Mouse (Mus musculus) spleen, adult 2 months (tissue): Measurements from ENCODE around the gene Fndc7. TPM values are rescaled to one million over a fixed set of nuclear protein-coding genes. Genes with fewer than 3 reads are reported as not detected.
A peak's percentile ranks its signal among the peaks of the same experiment; 100 is the strongest.

ENCODE experiments used
- DNase-seq, 2 experiments: peaks; one replicate each; pipeline versions ENCODE4 v3.0.0 to v3.0.0-alpha.2; 2012 to 2021; ENCODE audit warnings: low spot score in 2 of 2, low read depth in 1 of 2
- H3K27ac ChIP-seq: fragments of 200-500 bp; 2 replicates; pipeline ENCODE4 v1.5.1; 2012; ENCODE audit warnings: low read length, inconsistent platforms; ENCODE audit not compliant: insufficient read depth
- H3K27me3 ChIP-seq: fragments of 200-500 bp; 2 replicates; pipeline ENCODE4 v1.6.1; 2012; ENCODE audit warnings: mild to moderate bottlenecking, moderate library complexity, low read length, inconsistent platforms; ENCODE audit not compliant: control insufficient read depth, insufficient read depth
- H3K36me3 ChIP-seq: fragments of 200-500 bp; 2 replicates; pipeline ENCODE4 v1.6.1; 2012; ENCODE audit warnings: mild to moderate bottlenecking, low read length, inconsistent platforms; ENCODE audit not compliant: control insufficient read depth, insufficient read depth
- H3K4me1 ChIP-seq: fragments of 200-500 bp; 2 replicates; pipeline ENCODE4 v1.6.1; 2011; ENCODE audit warnings: inconsistent platforms; ENCODE audit not compliant: control insufficient read depth, insufficient read depth, insufficient read length
- H3K4me3 ChIP-seq: fragments of 200-500 bp; 2 replicates; pipeline ENCODE4 v1.5.1; 2011; ENCODE audit warnings: mild to moderate bottlenecking, inconsistent platforms; ENCODE audit not compliant: insufficient read depth, insufficient read length; ENCODE audit errors: extremely low read depth
- CTCF ChIP-seq: fragments of 200-500 bp; IDR thresholded peaks from 2 replicates; pipeline ENCODE4 v1.5.1; 2011; ENCODE audit warnings: mild to moderate bottlenecking, inconsistent platforms; ENCODE audit not compliant: insufficient read depth, insufficient read length, insufficient replicate concordance; ENCODE audit errors: extremely low read depth
- POLR2A ChIP-seq: fragments of 200-500 bp; IDR thresholded peaks from 2 replicates; pipeline ENCODE4 v1.6.1; 2011; ENCODE audit warnings: low read depth, low read length, inconsistent platforms
- WGBS: fragments of 180-500 bp; shearing (Covaris S2); methylation state at CpG from one replicate; pipeline ENCODE4 v1.1.7; 2018; 5-methylcytosine and 5-hydroxymethylcytosine counted together
- polyA plus RNA-seq: library from polyadenylated mRNA; depleted of rRNA; stranded (reverse); fragments of >200 nt; gene quantifications from 2 replicates; pipeline ENCODE4 v1.2.3, GENCODE M21; 2012

Gene Fndc7
- polyA plus RNA-seq, 1 experiment: 2.0 TPM

DNA sequence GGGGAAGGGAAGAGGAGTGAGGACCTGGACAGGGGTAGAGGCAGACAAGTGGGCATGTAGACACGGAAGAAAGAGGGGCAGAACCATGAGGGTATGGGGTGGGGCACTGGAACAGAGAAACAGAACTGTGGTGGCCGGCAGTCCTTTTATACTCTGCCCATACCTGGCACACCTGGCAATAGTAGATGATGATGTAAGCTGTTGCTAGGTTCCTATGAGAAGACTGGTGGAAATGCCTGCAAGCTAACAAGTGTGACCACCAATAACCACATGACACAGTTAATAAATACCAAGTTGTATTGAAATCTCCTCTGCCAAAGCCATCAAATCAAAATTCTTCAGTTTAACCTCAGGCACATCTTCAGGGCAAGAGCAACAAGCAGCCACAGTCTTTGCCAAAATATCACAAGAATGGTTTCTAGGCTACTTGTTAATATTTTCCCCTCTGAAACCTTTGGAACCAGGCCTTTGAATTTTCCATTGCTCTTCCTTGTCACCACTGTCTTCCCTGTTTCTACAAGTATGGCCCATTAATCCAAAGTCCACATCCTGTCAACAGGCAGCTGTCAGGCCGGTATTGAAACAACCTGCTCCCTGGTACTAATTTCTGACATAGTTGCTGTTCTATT is 30.7 kb upstream of the Fndc7 start:
- TF ChIP-seq POLR2A (no peak), CTCF (no peak)
- Histone ChIP-seq H3K36me3 (no peaks in the 10 kb centered on the region), H3K4me1 (no peaks in the 10 kb centered on the region), H3K27ac (no peak overlapping the region), H3K27me3 (no peaks in the 10 kb centered on the region), H3K4me3 (no peak overlapping the region)
- no peak for DNase-seq
- WGBS: 95% methylated on average over 3 of the region's 3 CpGs

DNA sequence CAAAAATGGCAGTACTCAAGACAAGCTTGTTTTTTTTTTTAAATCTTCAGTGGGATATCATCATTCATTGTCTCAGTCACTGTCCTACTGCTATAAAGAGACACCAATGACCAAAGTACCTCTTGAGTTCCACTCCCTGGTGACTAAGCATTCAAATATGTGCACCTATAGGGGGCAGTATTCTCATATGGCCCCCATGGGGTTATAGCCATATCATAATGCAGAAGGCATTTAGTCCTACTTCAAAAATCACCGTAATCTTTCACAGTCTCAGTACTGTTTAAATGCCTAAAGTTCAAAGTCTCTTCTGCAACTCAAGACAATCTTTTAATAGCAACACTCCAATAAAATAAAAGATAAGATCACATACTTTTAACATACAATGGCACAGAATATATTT is 29.0 kb upstream of the Fndc7 start:
- TF ChIP-seq POLR2A (no peak), CTCF (no peak)
- H3K4me3 ChIP-seq: no peak overlapping the region
- no peaks in the 10 kb centered on the region for H3K4me1 ChIP-seq
- H3K27me3 ChIP-seq: no peaks in the 10 kb centered on the region
- WGBS: 92% methylated on average over 1 of the region's 1 CpGs
- H3K27ac ChIP-seq: no peak overlapping the region
- no peak for DNase-seq
- no peaks in the 10 kb centered on the region for H3K36me3 ChIP-seq

DNA sequence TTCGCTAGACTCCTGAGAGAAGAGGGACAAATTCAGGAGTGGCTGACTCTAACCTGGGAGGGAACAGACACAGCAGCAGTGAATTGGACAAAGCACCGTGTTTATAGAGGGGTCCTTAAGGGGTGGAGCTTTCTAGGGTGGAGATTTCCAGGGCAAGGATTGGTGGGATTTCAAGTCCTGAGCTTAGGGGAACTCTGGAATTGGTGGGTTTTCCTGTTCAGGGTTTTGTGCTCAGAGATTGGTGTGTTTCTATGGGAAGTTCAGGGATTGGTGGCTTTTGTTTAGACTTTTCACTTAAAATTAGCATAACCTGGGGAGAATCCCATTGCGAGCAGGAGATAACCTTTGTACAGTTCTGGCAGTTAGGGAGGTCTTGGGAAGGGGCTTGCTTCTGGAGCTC is 28.2 kb upstream of the Fndc7 start:
- DNase-seq: no peak
- no peaks in the 10 kb centered on the region for H3K36me3 ChIP-seq
- H3K4me3 ChIP-seq: no peak overlapping the region
- H3K27me3 ChIP-seq: no peaks in the 10 kb centered on the region
- TF ChIP-seq POLR2A (no peak), CTCF (no peak)
- H3K4me1 ChIP-seq: no peaks in the 10 kb centered on the region
- H3K27ac ChIP-seq: no peak overlapping the region
- 83% methylated on average over 3 of the region's 3 CpGs for WGBS

DNA sequence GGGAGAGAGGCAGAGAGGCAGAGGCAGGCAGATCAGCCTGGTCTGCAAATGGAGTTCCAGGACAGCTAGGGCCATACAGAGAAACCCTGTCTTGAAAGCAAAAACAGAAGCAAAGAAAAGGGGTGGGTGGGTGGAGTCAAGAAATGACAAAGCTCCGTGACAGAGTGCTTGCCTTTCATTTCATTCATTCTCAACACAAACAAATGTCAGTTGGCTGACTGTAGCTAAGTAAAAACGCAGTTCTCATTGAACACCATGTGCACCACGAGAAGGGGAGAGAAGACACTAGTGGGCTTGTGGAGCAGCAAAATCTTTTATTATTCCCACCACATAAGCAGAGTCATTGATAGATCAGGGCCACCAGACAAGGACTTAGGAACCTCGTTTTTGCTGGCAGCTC is 27.0 kb upstream of the Fndc7 start:
- Histone ChIP-seq H3K4me3 (no peak overlapping the region), H3K4me1 (no peaks in the 10 kb centered on the region; the same call in 1 of the 2 replicates), H3K36me3 (no peaks in the 10 kb centered on the region), H3K27me3 (no peaks in the 10 kb centered on the region), H3K27ac (no peak overlapping the region)
- DNase-seq: no peak
- WGBS: 39% methylated on average over 4 of the region's 4 CpGs
- TF ChIP-seq CTCF: no peak
- no peak for TF ChIP-seq POLR2A

DNA sequence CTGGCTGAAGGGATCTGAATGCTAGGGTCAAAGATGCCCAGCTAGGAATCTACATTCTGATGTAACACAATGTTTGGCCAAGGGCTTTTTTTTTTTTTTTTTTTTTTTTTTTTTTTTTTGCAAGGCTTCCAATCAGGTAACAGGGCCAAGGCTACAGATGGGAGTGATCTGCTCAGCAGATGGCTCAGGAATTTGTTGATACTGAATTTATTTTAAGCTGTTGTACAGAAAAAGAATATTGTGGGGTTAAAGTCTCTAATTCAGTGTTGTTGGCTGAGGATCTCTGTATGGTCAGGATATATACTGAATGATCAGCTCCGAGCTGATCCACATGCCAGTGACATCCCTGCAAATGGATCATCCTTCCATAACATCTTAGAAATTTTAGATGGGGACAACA is 26.2 kb upstream of the Fndc7 start:
- WGBS: 86% methylated on average over 1 of the region's 1 CpGs
- no peak for DNase-seq
- no peaks in the 10 kb centered on the region for H3K27me3 ChIP-seq
- no peaks in the 10 kb centered on the region for H3K36me3 ChIP-seq
- no peaks in the 10 kb centered on the region; the same call in 1 of the 2 replicates for H3K4me1 ChIP-seq
- no peak overlapping the region for H3K4me3 ChIP-seq
- TF ChIP-seq POLR2A (no peak), CTCF (no peak)
- no peak overlapping the region for H3K27ac ChIP-seq

DNA sequence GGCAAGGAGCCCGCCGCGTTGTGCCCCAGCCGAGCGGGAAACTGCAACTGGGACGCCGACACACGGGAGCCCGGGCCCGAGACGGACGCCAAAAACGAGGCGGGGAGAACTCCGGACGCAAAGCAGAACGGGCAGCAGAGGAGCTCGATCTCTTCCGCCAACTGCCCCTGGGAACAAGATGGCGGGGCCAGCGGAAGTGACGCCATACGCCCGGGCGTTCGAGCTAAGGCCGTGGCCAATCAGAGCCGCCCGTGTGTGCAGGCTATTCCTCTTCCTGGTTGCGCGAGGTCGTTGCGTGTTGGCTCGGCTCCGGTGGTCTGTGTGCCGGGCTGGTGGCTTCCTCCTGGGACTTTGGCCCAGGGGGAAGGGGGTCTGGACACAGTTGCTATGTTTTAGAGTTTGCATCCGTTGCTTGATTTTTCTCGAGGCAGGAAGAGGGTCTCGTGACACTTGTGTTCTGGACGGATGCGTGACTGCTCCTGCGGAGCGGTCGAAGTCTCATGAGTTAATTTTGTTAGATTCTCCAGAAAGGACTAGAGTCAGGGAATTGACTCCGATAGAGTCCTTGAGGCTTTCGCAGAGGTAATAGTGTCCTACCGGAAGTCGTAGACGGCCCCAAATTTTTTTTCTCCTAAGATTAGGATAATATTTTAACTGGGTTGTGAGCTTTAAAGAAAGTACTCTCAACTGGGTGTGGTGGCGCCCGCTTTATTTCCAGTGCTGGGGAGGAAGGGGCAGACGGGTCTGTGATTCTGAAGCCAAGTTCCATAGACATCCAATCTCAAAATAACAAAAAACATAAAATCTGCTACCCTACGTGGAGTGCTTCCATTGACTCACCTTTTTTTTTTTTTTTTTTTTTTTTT is 22.0 kb upstream of the Fndc7 start, which contains the start of gene Prpf38b:
TSS of gene Prpf38b (minus strand) at position 180 of the 866 bp plus-strand sequence.
- TF ChIP-seq CTCF (no peak), POLR2A (peak; percentile 86)

More for the DNA sequence above, 22.0 kb upstream of the Fndc7 start, which contains the start of gene Prpf38b:
- 1% methylated on average over 53 of the region's 53 CpGs for WGBS
- Histone ChIP-seq H3K4me1 (peaks cover 6% of the 10 kb centered on the region), H3K36me3 (peaks cover 16% of the 10 kb centered on the region), H3K27ac (peak within 1 kb of the TSS; percentile 100), H3K27me3 (no peaks in the 10 kb centered on the region), H3K4me3 (peak within 1 kb of the TSS; percentile 93)
- DNase-seq: peak; percentile 92 to 94
